7 mouse cellular contexts compared by ENCODE assay signal in the genomic region with DNA sequence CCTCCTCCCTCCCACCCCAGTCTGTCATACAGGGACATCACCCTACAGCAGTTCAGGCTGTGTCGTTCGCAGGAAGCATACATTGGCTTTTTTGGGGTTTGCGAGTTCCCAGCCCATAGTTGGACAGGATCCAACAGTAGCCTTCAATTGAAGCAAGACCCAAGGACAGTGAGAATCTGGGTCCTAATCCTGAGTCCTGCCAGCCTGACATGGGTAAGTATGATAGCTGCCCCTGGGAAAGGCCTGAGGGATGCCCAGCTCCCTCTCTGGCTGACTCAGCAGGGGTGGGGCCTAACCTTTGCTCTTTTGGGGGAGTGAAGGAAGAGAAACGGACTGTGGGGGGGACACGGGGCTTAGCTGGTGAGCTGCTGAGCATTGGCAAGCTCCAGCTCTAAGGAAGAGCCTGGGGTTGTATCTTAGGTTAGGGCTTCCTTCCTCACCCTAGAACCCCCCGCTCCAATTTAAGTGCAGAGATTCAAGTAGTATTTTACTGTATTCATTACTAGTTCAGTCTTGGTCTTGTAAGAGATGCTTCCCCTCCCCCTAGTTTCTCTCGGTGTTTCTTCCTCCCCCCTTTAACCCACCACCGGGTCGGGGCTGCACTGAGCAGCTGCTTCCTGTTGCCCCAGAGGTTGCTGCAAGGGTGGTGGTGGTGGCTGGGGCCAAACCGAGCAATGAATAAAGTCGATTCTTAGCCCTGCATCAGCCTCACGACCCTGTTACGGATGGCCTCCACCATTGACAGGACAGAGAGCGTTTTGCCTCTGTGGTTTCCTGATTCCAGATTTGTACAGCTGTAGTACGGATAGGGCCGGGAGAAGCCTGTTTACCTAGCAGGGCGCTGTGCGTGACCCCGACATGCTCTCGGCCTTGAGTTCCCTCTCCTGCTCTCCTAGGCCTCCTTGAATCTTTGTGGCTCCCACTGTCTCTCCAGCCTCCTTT. TPM values are rescaled to one million over a fixed set of nuclear protein-coding genes. Genes with fewer than 3 reads are reported as not detected.
DNase-seq lines count a peak whose midpoint lies in the region; ATAC-seq and TF ChIP-seq lines count a peak whose summit lies in the region.

Baz2a (plus strand) TSS at position 14 of the 942 bp plus-strand sequence.

- TF ChIP-seq POLR2A in brain, embryonic 14.5 days (IDR thresholded peaks at IDR 0.05; ENCODE audit: borderline replicate concordance, extremely low read depth, insufficient read depth, insufficient read length, poor library complexity, severe bottlenecking), result no peak

- no peaks in the 10 kb centered on the region for H3K27me3 ChIP-seq in G1E (ENCODE audit: insufficient read depth, low read length)
- no peaks in the 10 kb centered on the region for H3K27me3 ChIP-seq in forebrain, embryonic 13.5 days

- H3K4me3 ChIP-seq in G1E (ENCODE audit: low read depth, low read length), result peak within 1 kb of the TSS; percentile 89
- H3K4me3 ChIP-seq in forebrain, embryonic 13.5 days, result peak within 1 kb of the TSS; percentile 78

- peak within 1 kb of the TSS; percentile 85 for H3K9ac ChIP-seq in forebrain, embryonic 13.5 days

- peak; percentile 75 for DNase-seq in G1E (ENCODE audit: low spot score)
- peak; percentile 45 for DNase-seq in brain, embryonic 14.5 days (ENCODE audit: low read depth)
- DNase-seq in heart, postnatal 4 days, result peak; percentile 63
- DNase-seq in layer of hippocampus, adult 8-10 months (ENCODE audit: low spot score in 2 of 2), result peak in 1 of 2 experiments; percentile 40
- DNase-seq in lung, postnatal 10 days, result peak; percentile 71
- peak; percentile 21 for DNase-seq in retina, embryonic 14.5 days (ENCODE audit: low spot score)

- peak within 1 kb of the TSS; percentile 89 for H3K27ac ChIP-seq in forebrain, embryonic 13.5 days

- WGBS in forebrain, embryonic 13.5 days, result 2% methylated on average over 20 of the region's 20 CpGs

- TF ChIP-seq CTCF in G1E (IDR thresholded peaks at IDR 0.05; ENCODE audit: low read depth, low read length), result no peak
- no peak for TF ChIP-seq CTCF in brain, embryonic 14.5 days (IDR thresholded peaks at IDR 0.05; ENCODE audit: borderline replicate concordance, extremely low read depth, insufficient read depth, insufficient read length)

- peak; percentile 49 for ATAC-seq in G1E (ENCODE audit: extremely low read depth, insufficient number of reproducible peaks, low FRiP score, poor library complexity, severe bottlenecking)
- ATAC-seq in forebrain, embryonic 13.5 days, result no peak; the same call in 1 of the 2 replicates

- H3K9me3 ChIP-seq in G1E (replicated peaks), result no peaks in the 10 kb centered on the region
- no peaks in the 10 kb centered on the region for H3K9me3 ChIP-seq in forebrain, embryonic 13.5 days (replicated peaks)

- peak within 1 kb of the TSS; percentile 91 for H3K4me2 ChIP-seq in forebrain, embryonic 13.5 days

- H3K4me1 ChIP-seq in G1E (ENCODE audit: insufficient read depth, low read depth, low read length), result peaks cover 80% of the 10 kb centered on the region
- peaks cover 49% of the 10 kb centered on the region for H3K4me1 ChIP-seq in forebrain, embryonic 13.5 days

- peaks cover 38% of the 10 kb centered on the region for H3K36me3 ChIP-seq in G1E (replicated peaks)
- peaks cover 40% of the 10 kb centered on the region for H3K36me3 ChIP-seq in forebrain, embryonic 13.5 days (ENCODE audit: poor library complexity, severe bottlenecking)

RNA-seq across cellular contexts. Expression of gene Baz2a, which starts in this region (rescaled TPM):
- total RNA-seq in G1E (2014; fragmentation: Nextera tagmentation) (102 and 116 TPM in 2 replicates), G1E (2017) (14.8 and 16.6 TPM in 2 replicates)
- polyA plus RNA-seq in G1E (2012), result 24.8 and 34.7 TPM in 2 replicates
- polyA plus RNA-seq in brain, embryonic 14.5 days (2012; rRNA removed), result 32.2 and 33.1 TPM in 2 replicates
- 11.6 and 12.6 TPM in 2 replicates for polyA plus RNA-seq in forebrain, embryonic 13.5 days (2015; fragmentation: Nextera tagmentation; extraction: Ambion mirVana)
- 10 to 100 TPM; 28.0 to 30.0 TPM for total RNA-seq in heart, postnatal 4 days (2021)
- 10 to 100 TPM; 38.8 to 50.0 (median 46.3) TPM for total RNA-seq in layer of hippocampus, adult 8-10 months (2022)
